Mouse (Mus musculus) heart, adult 2 months (tissue): ENCODE results near the gene Adamts18.

Experiments
- CTCF ChIP-seq: fragments of 200-600 bp; IDR thresholded peaks from 2 replicates; pipeline ENCODE4 v1.8.1; 2022; ENCODE audit warnings: antibody characterized with exemption, mild to moderate bottlenecking, moderate library complexity
- POLR2A ChIP-seq: fragments of 200-500 bp; IDR thresholded peaks from 2 replicates; pipeline ENCODE4 v1.6.1; 2011; ENCODE audit warnings: mild to moderate bottlenecking, low read depth, low read length, control low read depth; ENCODE audit not compliant: insufficient read depth

- TF ChIP-seq POLR2A (no peak), CTCF (no peak)
These were observed 11.0 kb downstream of the Adamts18 start for GRCm38 (mm10) chr8:113837570-113837915.
